Mouse (Mus musculus): ENCODE results near the gene Prpf6. TPM values are rescaled to one million over a fixed set of nuclear protein-coding genes. Genes with fewer than 3 reads are reported as not detected.

Prpf6 gene
- total RNA-seq, 2 experiments from 2014 or later, result 16.9 to 21.0 TPM

DNA sequence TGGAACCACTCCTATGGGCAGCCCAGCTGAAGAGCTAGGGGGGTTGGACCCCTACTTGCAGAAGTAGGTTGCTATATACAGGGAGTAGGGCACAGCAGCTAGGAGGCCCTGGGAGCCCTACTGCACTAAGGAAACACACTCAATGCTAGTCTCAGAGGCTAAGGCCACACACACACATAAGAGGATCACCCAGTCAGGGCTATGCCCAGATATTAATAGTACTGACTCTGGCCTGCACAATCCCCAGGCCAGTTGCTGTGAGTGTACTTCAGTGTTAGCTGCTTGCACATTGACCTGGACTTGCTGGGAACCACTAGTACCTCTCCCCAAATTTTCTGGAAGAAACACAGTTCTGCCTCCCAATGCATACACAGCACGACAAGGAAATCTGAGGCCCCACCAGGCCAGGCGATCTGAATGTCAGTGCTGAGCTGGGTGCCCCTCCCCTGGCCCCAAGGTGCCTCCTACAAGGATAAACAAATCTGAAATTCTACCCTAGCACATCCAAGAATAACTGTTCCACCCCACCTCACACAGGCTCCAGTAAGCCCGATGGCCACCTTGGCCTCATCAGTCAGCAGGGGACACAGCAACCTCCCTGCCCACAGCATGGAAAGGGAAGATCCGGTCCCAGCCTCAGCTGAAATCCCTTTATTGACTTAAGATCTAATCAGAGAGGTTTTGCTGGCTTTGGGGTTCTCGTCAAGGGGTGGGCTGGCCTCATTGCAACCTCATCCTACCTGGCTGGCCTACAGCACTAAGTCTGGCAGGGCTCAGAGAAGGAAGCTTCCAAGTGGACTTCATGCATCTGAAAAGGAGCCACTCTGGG, 12.7 kb upstream of the Prpf6 start:
- no peak for ATAC-seq (replicated peaks; ENCODE audit: low FRiP score, poor library complexity, severe bottlenecking)

DNA sequence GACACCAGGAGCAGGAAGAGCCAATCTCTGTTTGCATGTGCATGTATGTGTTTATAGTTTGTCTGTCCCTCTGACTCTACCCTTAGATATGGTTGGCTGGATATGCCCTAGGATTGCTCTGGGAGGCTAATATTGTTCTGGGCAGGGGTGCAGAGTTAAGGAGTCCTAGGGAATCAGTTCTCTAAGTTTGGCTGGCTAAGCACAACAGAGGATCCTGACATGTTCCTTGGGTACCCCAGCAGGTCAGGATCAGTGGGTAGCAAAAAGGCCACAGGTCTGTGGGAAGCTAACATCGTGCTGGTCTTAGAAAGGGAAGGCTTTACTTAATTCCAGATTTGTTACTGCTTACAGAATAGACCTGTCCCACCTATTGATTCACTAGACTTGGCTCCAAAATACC, 12.0 kb upstream of the Prpf6 start:
- no peak for ATAC-seq (replicated peaks; ENCODE audit: low FRiP score, poor library complexity, severe bottlenecking)

DNA sequence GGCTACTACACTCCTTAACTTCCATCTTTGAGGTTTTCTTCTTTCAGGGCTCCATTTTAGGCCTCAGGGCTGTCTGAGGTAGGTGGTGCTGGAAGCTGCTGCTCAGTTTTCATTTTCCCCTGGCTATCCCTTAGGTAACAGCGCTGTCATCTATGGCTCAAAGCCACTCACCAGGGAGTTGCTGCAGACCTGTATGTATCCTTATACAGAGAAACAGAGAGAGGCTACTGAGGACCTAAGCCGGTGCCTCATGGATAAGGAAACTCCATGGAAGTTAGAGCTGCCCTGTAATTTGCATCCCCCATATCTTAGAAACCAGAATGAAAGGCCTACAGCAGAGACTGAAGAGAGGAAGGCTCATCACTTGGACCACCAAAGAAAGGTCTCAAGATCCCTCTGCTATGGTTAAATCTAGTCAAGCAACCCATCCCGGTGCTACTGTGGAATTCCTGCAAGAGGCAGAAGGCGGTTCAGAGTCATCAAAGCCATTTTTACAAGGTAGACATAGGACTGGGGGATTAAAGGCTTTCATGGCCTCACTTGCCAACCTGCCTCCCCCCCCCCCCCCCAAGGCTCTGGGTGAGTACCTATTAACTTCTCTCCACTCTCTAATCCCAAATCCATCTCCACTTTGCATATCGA, 11.4 kb upstream of the Prpf6 start:
- no peak for ATAC-seq (replicated peaks; ENCODE audit: low FRiP score, poor library complexity, severe bottlenecking)

DNA sequence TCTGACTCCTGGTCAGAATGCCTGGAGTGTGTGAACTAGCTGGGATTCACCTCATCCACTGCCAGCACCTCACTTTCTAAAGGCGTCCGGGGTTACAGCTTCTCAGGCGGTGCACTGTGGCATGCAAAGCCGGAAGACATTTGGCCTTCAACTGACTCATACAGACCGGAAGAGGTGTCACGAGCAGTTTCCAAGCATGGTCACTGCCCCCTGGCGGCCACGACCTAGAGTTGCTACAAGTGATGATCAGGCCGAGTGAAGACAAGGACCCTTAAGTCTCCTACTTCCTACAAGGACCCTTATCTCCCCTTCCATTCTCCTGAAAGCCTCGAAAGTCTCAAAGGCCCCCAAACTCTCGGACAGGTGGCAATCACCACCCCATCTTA, 10.7 kb upstream of the Prpf6 start:
- peak; percentile 83 for ATAC-seq (replicated peaks; ENCODE audit: low FRiP score, poor library complexity, severe bottlenecking)

DNA sequence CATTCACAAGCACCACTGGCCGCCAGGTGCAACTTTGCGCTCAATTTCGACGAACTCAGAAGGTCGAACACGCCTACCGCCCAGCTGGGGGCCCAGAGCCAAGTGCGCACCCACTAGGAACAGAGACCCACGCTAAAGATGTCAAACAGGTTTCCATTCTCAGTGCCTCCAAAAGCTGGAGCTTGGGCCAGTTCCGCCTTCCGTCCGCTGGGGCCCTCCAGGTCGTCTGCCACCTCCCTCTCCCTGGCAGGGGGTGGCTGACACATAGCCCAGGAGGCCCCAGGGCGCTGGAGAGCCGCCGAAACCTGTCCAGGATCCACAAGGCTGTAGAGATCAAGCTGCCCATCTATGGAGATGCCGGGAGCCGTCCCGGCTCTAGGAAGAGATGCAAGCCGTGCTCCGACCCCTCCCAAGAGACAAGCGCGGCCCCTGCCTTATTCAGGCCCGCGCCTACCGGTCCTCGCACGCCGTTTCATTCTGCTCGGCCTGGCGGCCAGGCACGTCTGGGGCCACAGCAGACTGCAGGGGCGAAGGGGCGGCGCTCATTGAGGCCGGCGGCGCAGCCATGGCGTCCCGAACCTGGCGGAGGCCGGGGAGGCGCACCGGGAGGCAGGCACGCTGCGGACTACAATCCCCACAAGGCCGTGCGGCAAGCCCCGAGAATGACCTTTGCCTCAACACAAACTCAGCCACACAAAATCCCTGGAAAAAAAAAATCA, 10.1 kb upstream of the Prpf6 start:
- peak; percentile 75 for ATAC-seq (replicated peaks; ENCODE audit: low FRiP score, poor library complexity, severe bottlenecking)

DNA sequence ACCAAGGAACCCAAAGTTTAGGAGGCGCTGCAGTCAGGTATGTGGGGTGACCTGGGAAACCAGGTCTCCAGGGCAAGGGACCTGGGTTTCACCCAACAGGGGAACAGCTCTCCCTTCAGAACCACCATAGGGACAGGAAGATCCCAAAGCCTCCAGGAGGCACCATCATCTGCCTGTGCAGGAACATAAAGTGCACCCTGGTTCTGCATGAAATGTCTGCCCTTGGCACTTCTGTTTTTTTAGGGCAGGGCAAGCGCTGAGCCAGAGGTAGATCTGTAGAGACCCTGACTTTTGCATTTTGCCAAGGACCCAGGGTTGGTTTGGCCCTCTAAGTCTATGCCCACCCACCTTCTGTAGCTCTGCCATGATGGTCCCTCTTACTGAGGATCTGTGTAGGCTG, 9.3 kb upstream of the Prpf6 start:
- ATAC-seq (replicated peaks; ENCODE audit: low FRiP score, poor library complexity, severe bottlenecking), result no peak

DNA sequence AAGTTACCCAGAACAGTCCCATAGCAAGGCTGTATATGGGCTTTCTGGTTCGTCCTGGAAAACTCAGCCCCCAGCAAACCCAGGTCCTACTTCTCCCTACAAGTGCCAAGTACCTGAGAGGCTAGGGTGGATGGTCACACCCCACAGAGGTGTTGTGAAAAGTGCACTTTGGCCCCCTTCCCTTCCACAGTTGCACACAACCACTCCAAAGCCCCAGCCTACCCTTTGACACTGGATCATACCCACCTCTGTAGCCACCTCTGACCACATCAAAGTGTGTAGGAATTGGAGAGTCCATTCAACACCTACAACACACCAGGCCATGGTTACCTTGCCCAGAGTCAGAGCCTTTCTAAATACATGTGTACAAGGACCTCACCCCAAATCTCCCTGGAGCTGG, 8.7 kb upstream of the Prpf6 start:
- ATAC-seq (replicated peaks; ENCODE audit: low FRiP score, poor library complexity, severe bottlenecking), result no peak

DNA sequence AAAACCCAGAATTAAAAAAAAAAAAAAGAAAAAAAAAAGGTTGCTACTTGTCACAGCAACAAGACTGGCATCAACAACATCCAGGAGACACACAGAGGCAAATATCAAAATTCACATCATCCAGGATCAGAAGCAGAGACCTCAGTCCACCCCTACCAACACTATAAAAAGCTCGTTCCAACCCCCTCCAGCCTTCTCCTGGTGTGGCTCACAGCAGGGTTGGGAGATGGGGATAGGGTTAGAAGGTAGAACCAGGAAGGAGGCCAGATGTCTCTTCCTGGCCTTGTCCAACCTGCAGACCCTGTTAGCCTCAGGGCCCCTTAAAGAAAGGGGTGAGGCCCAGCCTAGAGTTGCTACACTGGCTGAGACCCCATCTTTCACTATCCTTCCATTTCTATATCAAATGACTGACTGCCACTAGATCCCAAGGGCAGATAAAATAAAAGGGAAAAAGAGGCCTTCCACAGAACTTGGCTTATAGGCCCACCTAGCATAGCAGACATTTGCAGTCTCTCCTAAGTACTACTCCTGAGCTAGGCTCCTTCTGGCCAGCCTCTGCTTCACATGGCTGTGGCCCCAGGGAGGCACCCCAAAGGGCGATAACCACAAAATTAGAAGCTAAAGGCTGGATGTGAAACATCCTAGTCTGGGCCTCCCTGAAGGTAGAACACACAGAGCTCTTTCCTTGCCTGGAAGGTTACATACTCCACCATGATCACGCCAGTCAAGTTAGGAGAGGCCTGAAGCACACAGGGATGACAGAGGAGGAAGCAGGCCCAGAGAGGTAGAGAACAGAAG, 8.0 kb upstream of the Prpf6 start:
- ATAC-seq (replicated peaks; ENCODE audit: low FRiP score, poor library complexity, severe bottlenecking), result no peak

DNA sequence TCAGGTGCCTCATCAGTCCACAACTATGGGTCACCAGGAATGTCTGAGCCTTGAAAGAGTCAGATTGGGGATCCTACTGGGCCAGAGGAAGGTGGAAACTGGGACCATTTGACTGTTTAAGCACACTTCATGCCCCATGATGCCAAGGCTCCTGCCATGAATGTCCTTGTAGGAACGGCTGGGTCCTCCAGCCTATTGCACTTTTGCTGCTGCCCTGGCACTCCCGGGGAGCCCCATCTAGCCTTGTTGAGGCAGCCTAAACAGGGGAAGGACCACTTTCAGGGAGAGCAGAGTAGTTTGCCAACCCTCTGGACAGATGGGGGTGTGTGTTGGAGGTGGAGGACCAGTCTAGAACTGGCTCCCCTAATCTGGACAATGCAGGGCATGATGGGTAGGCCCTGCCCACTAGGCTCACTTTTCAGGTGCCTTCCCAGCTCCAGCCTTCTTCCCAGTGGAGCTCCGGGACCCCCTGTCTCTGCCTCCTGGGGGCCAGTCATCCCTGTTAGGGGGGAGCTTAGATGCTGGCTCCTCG, 7.2 kb upstream of the Prpf6 start, which contains the start of gene Uckl1:
Uckl1 (minus strand) TSS at position 482 of the 532 bp plus-strand sequence.
- no peak for ATAC-seq (replicated peaks; ENCODE audit: low FRiP score, poor library complexity, severe bottlenecking)

DNA sequence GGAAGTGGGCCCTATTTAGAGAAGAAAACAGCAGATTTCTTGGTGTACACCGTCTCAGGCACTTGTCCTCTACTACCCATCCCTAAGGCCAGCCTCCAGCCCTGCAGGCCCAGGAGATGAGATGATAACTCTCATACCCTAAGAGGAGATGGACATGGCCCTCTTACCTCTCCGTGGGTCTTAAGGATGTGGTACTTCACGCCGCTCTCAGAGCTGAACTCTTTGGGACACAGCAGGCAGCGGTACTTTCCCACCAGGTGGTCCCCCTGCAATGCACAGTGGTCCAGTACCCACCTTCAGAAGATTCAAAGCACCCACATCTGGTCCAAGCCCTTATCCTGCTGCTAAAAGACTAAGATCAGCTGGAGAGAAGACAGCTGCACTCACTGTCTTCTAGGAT, 6.2 kb upstream of the Prpf6 start:
- no peak for ATAC-seq (replicated peaks; ENCODE audit: low FRiP score, poor library complexity, severe bottlenecking)

DNA sequence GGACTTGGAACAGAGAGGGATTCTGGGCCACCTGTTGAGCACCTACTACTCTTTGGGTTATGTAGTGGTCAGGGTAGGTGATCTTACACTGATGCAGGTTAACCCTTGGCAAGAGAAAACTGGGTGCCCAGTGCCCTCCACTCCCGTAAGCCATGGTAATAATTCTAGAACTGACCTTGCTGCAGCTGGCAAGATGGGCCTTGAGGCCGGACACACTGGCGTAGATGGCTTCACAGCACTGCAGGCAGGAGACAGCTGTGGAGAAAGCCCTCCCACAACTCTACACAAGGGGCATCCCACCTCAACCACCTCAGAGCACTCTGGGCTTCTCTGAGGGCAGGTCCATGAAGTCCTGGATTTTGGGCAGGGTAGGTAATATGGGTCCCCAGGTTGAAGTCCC, 5.5 kb upstream of the Prpf6 start:
- no peak for ATAC-seq (replicated peaks; ENCODE audit: low FRiP score, poor library complexity, severe bottlenecking)

DNA sequence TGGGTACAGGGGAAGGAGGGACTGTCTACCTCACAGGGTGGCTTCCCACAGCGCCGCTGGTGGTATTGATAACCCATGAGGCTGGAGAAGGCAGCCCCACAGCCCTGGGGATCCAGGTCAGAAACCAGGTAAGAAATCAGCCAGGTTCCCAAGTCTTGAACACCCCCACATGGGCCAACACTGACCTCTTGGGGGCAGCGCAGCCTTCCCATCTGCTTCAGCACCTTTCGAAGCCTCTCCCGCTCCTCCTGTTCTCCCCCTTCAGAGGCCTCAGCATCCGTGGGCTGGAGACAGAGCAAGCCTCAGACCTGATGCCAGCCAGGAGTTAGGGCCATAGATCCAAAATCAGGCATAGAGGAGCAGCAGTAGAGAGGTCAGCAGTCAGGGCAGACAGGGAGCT, 3.9 kb upstream of the Prpf6 start:
- ATAC-seq (replicated peaks; ENCODE audit: low FRiP score, poor library complexity, severe bottlenecking), result no peak

DNA sequence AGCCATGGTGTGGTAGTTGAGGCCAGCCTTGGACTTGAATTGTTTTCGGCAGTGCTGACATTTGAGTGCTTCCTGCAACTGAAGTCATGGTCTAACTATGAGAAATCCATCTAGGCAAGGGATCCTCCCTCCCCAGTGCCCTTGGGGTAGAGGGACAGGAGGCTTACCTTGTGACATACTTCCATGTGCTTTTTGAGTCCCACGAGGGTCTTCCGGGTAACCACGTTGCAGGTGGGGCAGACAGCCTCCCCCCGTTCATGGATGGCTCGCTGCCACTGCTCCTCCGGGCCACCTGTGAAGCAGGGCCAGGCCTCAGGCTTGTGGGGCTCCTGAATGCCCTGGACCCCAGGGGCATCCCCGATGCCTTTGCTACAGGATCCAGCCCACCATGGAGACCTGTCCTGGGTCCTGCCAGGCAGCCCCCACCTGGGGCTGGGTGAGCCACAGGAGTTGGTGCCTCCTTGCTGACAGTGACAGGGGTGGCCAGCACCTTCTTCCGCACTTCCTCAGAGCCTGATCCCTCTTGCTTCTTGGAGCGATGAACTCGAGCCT, 3.4 kb upstream of the Prpf6 start:
- no peak for ATAC-seq (replicated peaks; ENCODE audit: low FRiP score, poor library complexity, severe bottlenecking)

DNA sequence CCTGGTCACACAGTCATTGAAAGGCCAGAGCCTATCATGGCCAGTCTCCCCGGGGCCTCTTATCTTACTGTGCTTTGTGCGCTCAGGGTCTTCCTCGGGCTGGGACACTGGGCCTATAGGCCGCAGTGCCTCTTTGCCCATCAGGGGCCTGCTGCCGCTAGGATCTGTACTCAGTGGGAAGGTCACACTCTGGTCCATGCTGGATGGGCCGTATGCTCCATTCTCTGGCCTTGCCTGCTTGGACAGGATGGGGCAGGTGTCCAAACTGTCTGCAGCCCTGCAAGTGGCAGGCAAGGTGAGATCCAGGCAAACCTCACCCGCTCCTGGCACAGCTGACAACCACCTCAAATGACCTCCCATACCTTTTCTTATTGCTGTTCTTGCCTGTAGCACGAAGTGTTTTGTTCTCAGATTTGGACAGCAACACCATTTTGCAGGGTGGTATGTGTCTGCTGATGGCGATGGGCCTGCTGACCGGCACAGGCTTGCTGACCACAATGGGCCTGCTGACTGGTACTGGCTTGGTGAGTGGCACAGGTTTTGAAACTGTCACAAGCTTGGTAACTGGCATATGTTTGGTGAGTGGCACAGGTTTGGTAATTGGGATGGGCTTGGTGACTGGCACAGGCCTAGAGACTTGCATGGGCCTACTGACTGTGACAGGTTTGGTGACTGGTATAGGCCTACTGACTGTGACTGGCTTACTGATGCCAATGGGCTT, 2.5 kb upstream of the Prpf6 start:
- ATAC-seq (replicated peaks; ENCODE audit: low FRiP score, poor library complexity, severe bottlenecking), result no peak

DNA sequence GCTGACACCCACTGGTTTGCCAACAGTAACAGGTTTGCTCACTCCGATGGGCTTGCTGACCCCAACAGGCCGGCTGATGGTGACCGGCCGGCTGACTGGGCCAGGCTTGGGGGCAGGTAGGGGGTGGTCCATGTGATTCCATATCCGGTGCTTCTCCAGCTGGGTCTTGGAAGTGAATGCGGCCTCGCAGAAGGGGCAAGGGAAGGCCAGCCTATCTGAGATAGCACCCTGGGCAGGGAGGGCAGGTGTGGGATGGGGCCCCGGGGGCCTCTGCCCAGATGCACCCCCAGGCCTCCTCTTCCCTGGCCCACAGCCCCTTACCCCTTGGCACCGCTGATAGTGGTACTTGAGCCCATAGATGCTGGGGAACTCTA, 1.9 kb upstream of the Prpf6 start:
- ATAC-seq (replicated peaks; ENCODE audit: low FRiP score, poor library complexity, severe bottlenecking), result no peak

DNA sequence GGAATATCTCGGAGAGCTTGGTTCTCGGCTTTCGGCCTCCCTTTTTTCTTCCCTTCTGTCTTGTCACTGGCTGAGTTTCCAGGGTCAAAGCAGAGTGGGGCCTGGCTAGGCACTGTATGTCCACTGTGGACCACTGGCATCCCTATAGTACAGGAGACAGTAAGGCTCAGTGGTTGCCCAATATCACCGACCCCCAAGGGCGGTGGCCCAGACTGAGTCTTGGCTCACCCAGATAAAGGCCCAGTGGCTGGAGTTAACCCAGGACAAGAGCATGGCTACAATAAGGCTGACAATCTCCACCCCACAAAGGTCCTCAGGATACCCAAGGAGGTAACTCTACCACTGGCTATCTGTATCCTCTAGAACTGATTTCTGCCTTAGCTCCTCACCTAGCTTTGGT, 1.2 kb upstream of the Prpf6 start:
- no peak for ATAC-seq (replicated peaks; ENCODE audit: low FRiP score, poor library complexity, severe bottlenecking)

DNA sequence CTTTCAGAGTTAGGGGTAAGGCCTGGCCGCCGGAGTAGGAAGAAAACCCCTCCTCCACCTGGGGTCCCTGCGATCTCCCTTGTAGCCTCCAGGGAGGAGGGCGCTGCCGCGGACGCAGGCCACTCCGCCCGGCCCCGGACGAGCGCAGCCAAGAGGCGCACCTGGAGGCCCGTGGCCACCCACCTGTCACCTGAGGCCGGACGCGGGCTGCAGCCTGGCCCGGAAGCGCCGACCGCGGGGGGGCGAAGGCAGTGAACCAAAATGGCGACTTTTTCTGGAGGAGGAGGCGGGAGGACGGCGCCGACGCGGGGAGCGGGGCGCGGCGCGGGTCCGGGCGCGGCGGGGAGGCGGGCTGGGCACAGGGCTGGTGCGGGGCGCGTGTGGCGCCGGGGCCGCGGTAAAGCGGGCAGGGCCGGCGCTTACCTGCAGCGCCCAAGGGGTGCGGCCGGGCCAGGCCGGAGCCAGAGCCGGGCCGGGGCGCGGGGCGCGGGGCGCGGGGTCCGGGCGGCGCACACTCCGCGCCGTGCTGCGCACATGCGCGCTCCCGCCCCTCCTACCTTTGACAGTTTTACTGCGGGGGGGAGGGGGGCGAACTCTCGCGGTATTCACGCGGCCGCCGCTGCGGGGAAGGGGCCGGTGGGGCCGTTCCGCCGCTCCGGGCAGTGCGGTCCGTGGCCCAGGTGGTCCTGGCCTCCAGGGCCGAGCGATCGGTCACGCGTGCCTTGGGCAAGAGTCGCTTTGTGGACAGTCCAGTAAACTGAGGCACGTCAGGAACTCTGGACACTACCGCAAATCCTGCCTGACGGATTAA, 768 bp downstream of the Prpf6 start, which contains the start of gene Zfp512b:
Zfp512b (minus strand) TSS at position 573 of the 811 bp plus-strand sequence.
- ATAC-seq (replicated peaks; ENCODE audit: low FRiP score, poor library complexity, severe bottlenecking), result no peak

DNA sequence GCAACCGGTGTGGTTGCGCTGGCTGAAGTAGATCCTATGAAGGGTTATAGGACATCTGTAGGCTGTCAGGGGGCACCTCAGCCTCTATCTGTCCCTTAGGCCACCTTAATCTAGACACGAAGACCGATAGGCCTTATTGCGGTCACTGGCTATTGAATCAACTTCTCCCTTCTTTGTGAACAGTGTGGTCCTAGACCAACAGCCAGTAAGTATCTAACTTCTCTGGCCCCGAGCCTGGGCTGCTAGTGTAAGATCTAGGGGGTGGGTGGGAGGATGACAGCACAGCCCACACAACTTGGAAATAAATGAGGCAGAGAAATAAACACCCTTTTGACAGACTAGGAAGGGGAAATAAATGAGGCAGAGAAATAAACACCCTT, 1.4 kb downstream of the Prpf6 start:
- no peak for ATAC-seq (replicated peaks; ENCODE audit: low FRiP score, poor library complexity, severe bottlenecking)
